Comparison of ENCODE assay signal across 8 mouse cellular contexts in the genomic region with DNA sequence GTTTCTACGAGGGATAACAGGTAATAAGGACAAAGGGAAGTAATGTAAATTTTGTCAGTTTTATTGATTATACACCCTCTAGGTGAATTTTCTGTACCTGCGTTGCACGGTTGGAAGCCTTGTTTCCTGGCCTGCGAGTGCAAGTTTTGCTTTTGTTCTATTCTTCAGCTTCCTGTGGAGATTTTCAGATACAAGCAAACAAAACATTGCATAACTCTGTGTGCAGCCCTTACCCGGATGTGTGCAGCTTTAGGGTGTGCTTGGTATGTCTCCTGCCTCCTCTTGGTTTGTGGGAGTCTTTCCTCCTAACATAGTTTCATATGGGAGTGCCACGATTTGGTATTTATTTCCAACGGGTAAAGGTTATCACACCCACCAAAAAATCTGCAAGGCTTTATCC. TPM values are rescaled to one million over a fixed set of nuclear protein-coding genes. Genes with fewer than 3 reads are reported as not detected.
A peak's percentile ranks its signal among the peaks of the same experiment; 100 is the strongest.
DNase-seq lines count a peak whose midpoint lies in the region; ATAC-seq and TF ChIP-seq lines count a peak whose summit lies in the region.

No protein-coding gene starts in this region.

- WGBS in heart, embryonic 12.5 days = 47% methylated on average over 7 of the region's 7 CpGs
- WGBS in limb, embryonic 10.5 days = 57% methylated on average over 7 of the region's 7 CpGs
- 58% methylated on average over 7 of the region's 7 CpGs for WGBS in midbrain, embryonic 11.5 days

- peak overlapping the region; percentile 98 for H3K27ac ChIP-seq in left cerebral cortex, adult 2 months
- 0 out of 2 replicates have a peak overlapping the region, but pooled peaks have one; percentile 95 for H3K27ac ChIP-seq in heart, embryonic 12.5 days (ENCODE audit: poor library complexity, severe bottlenecking)
- H3K27ac ChIP-seq in limb, embryonic 10.5 days = peak overlapping the region; percentile 95
- no peak overlapping the region for H3K27ac ChIP-seq in midbrain, embryonic 11.5 days (ENCODE audit: low read depth, low read length)

- no peak for DNase-seq in left cerebral cortex, adult 2 months (ENCODE audit: extremely low spot score in 1 of 2, low spot score in 2 of 2)
- DNase-seq in left cerebral cortex, adult 11 months (ENCODE audit: low spot score) = no peak
- DNase-seq in limb, embryonic 10.5 days (ENCODE audit: low spot score) = no peak
- peak; percentile 87 for DNase-seq in midbrain, embryonic 11.5 days (ENCODE audit: low spot score, missing footprints)
- DNase-seq in thymus, postnatal 4 days = peak; percentile 49
- no peak for DNase-seq in ovary, adult 18-20 months (ENCODE audit: low spot score)

- ATAC-seq in activated CD4-positive, CD25-positive, alpha-beta regulatory T cell, adult 4 months = peak; percentile 68
- no peak for ATAC-seq in heart, embryonic 12.5 days (ENCODE audit: insufficient number of reproducible peaks, low FRiP score)
- no peak for ATAC-seq in midbrain, embryonic 11.5 days (ENCODE audit: low FRiP score)

- no peaks in the 10 kb centered on the region for H3K9me3 ChIP-seq in heart, embryonic 12.5 days (replicated peaks)
- no peaks in the 10 kb centered on the region for H3K9me3 ChIP-seq in limb, embryonic 10.5 days (replicated peaks)
- no peaks in the 10 kb centered on the region for H3K9me3 ChIP-seq in midbrain, embryonic 11.5 days (ENCODE audit: control insufficient read depth, low read length)

- no peak overlapping the region for H3K9ac ChIP-seq in heart, embryonic 12.5 days
- H3K9ac ChIP-seq in midbrain, embryonic 11.5 days (ENCODE audit: low read length) = peak overlapping the region; percentile 80

- H3K4me1 ChIP-seq in heart, embryonic 12.5 days (replicated peaks) = peaks cover 8% of the 10 kb centered on the region
- H3K4me1 ChIP-seq in limb, embryonic 10.5 days = peaks cover 6% of the 10 kb centered on the region
- H3K4me1 ChIP-seq in midbrain, embryonic 11.5 days (ENCODE audit: control insufficient read depth, insufficient read depth, low read length) = no peaks in the 10 kb centered on the region

- H3K36me3 ChIP-seq in heart, embryonic 12.5 days = no peaks in the 10 kb centered on the region
- H3K36me3 ChIP-seq in limb, embryonic 10.5 days = no peaks in the 10 kb centered on the region
- no peaks in the 10 kb centered on the region for H3K36me3 ChIP-seq in midbrain, embryonic 11.5 days (ENCODE audit: control insufficient read depth, insufficient read depth, low read length)

- no peaks in the 10 kb centered on the region for H3K27me3 ChIP-seq in heart, embryonic 12.5 days (replicated peaks)
- no peaks in the 10 kb centered on the region for H3K27me3 ChIP-seq in limb, embryonic 10.5 days (ENCODE audit: low read depth, poor library complexity, severe bottlenecking)
- H3K27me3 ChIP-seq in midbrain, embryonic 11.5 days (ENCODE audit: control insufficient read depth, insufficient read depth, low read length) = no peaks in the 10 kb centered on the region

- H3K4me2 ChIP-seq in heart, embryonic 12.5 days = peak overlapping the region; percentile 62
- peak overlapping the region; percentile 61 for H3K4me2 ChIP-seq in midbrain, embryonic 11.5 days

- intact Hi-C loops in left cerebral cortex, adult 2 months (cut with DNase I) = loop anchor here (2.0 to 5.0 kb wide), 3 partner anchors 14 to 270 kb away; a partner anchor contains a TSS

- TF ChIP-seq CTCF in left cerebral cortex, adult 2 months (IDR thresholded peaks at IDR 0.05) = no peak

- H3K4me3 ChIP-seq in left cerebral cortex, adult 2 months = peak overlapping the region; percentile 89
- peak overlapping the region; percentile 60 for H3K4me3 ChIP-seq in heart, embryonic 12.5 days
- peak overlapping the region; percentile 75 for H3K4me3 ChIP-seq in limb, embryonic 10.5 days
- peak overlapping the region; percentile 48; the same call in 1 of the 2 replicates for H3K4me3 ChIP-seq in midbrain, embryonic 11.5 days (ENCODE audit: low read depth, low read length)

RNA-seq across cellular contexts. Expression of a gene that starts 5.7 kb away (rescaled TPM):
- total RNA-seq in left cerebral cortex, adult 2 months (2021) = 10 to 100 TPM; 38.2 to 39.6 TPM
- polyA plus RNA-seq in activated CD4-positive, CD25-positive, alpha-beta regulatory T cell, adult 4 months (2017; shearing (Covaris generic)) = 10 to 100 TPM; 22.3 to 23.5 TPM
- 73.9 and 74.5 TPM in 2 replicates for polyA plus RNA-seq in heart, embryonic 12.5 days (2016; fragmentation: Nextera tagmentation; extraction: Ambion mirVana)
- polyA plus RNA-seq in limb, embryonic 10.5 days (2016; fragmentation: Nextera tagmentation; extraction: Ambion mirVana) = 89.0 and 114 TPM in 2 replicates
- polyA plus RNA-seq in midbrain, embryonic 11.5 days (2014; fragmentation: Nextera tagmentation; extraction: Ambion mirVana) = 24.9 and 27.2 TPM in 2 replicates

RNA-seq across cellular contexts. Expression of a gene that starts 53.6 kb away (rescaled TPM):
- not detected for total RNA-seq in left cerebral cortex, adult 2 months (2021)
- not detected for polyA plus RNA-seq in activated CD4-positive, CD25-positive, alpha-beta regulatory T cell, adult 4 months (2017; shearing (Covaris generic))
- not detected in 2 replicates for polyA plus RNA-seq in heart, embryonic 12.5 days (2016; fragmentation: Nextera tagmentation; extraction: Ambion mirVana)
- not detected in 2 replicates for polyA plus RNA-seq in limb, embryonic 10.5 days (2016; fragmentation: Nextera tagmentation; extraction: Ambion mirVana)
- not detected in 2 replicates for polyA plus RNA-seq in midbrain, embryonic 11.5 days (2014; fragmentation: Nextera tagmentation; extraction: Ambion mirVana)

Comparison
In these comparisons a context has a peak if more than half of its experiments do, and no peak if none do; other contexts are left out.
1. DNase-seq: peak in midbrain, embryonic 11.5 days (single experiment) and thymus, postnatal 4 days (single experiment); none in left cerebral cortex, adult 2 months (0 of 2), left cerebral cortex, adult 11 months (single experiment), limb, embryonic 10.5 days (single experiment) and ovary, adult 18-20 months (single experiment).
2. Peak in every context shown above with its lines, with median percentiles within 50 percentile points of each other: H3K4me3 ChIP-seq.